Mouse (Mus musculus): ENCODE results near the gene Uggt2. TPM values are rescaled to one million over a fixed set of nuclear protein-coding genes. Genes with fewer than 3 reads are reported as not detected.

Uggt2 gene
- total RNA-seq (2015) (0.58 and 1.6 TPM in 2 replicates), total RNA-seq (2017) (1.2 and 2.2 TPM in 2 replicates)

DNA sequence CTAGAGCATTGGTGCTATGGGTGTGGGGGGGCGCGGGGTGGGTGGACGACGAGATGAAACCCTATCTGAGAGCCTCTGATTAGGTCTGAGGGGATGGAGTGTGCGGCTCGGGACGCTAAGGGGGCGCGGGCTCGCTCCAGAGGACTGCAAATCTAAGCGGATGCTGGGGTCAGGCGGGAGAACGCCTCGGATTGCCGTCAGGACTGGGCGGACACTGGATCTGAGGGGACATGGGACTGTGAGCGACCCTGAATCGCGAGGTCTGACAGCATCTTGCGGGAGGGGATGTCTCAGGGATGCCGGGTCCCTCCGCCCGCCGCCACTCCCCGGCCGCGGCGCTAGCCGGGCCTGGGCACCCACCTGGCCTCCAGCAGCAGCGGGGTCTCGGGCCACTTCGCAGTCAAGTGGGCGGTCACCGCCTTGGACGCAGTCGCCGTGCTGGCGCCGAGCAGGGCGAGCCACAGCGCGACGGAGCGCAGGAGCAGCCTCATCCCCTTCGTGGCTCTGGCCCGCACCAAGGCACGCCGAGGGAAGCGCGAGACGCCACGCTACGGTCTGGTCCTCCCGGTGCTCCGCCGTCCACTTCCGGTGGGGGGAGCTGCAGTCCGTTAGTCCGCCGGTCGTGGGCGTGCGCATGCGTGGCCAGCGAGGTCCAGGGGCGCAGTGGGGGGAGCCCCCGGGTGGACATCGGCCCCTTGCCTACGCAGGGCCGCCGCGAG is at the start of gene Uggt2:
Gene Uggt2 (minus strand): TSS at position 580 of the 719 bp plus-strand sequence.
- peak; percentile 24 for ATAC-seq (ENCODE audit: poor library complexity, severe bottlenecking)

- no peak for ATAC-seq (ENCODE audit: poor library complexity, severe bottlenecking)
Observed at GRCm38 (mm10) chr14:119139381-119139950, 40.2 kb upstream of the Uggt2 start.

DNA sequence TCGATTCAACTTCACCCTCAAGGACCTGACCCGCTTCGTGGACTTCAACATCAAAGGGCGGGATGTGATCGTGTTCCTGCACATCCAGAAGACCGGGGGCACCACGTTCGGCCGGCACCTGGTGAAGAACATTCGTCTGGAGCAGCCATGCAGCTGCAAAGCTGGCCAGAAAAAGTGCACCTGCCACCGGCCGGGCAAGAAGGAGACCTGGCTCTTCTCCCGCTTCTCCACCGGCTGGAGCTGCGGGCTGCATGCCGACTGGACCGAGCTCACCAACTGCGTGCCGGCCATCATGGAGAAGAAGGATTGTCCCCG is 39.5 kb upstream of the Uggt2 start:
- ATAC-seq (ENCODE audit: poor library complexity, severe bottlenecking) = no peak

GRCm38 (mm10) chr14:119137906-119138785 is 38.9 kb upstream of the Uggt2 start, which contains the start of gene Hs6st3:
Hs6st3 (plus strand) TSS chr14:119138341.
- ATAC-seq (ENCODE audit: poor library complexity, severe bottlenecking) = no peak

- ATAC-seq (ENCODE audit: poor library complexity, severe bottlenecking) = no peak
Observed at GRCm38 (mm10) chr14:119137512-119137905, 38.3 kb upstream of the Uggt2 start.

GRCm38 (mm10) chr14:119127330-119127729 is 28.1 kb upstream of the Uggt2 start:
- ATAC-seq (ENCODE audit: poor library complexity, severe bottlenecking) = no peak

DNA sequence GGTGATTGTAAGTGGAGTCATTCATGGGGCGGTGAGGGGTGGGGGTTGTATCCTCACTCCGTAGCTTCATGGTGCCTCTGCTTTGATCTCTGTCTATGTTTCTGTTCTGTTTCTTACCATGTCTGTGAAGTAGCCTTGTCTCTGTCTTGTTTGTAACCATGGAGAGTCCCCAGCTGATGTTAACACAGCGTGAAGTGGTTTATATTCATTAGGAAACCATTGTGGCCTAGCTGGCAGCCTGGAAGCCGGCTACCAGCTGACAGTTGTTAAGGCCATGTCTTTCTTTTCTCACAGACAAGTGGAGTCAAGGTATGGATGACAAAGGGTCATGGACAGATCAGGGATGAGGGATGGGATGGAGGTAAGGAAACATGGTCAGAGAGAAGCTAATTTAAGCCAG is 26.6 kb upstream of the Uggt2 start:
- no peak for ATAC-seq (ENCODE audit: poor library complexity, severe bottlenecking)

DNA sequence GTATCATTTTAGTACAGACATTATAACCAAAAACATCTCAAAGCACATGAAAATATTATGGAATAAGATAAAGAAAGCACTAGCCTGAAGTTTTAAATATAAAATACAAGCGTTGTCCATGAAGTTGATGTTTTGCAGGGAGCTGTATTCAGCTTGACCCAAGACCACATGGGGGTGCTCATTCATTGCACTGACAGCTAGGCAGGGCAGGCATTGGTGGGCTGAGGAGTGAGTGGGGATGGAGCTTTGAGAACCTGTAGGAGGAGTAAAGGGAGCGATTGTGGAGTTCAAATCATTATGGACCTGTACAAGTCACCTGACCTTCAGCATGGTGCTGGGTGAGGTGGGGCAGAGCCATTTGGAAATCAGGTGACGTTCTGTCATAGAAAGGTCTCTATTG is 24.8 kb upstream of the Uggt2 start:
- ATAC-seq (ENCODE audit: poor library complexity, severe bottlenecking) = no peak

DNA sequence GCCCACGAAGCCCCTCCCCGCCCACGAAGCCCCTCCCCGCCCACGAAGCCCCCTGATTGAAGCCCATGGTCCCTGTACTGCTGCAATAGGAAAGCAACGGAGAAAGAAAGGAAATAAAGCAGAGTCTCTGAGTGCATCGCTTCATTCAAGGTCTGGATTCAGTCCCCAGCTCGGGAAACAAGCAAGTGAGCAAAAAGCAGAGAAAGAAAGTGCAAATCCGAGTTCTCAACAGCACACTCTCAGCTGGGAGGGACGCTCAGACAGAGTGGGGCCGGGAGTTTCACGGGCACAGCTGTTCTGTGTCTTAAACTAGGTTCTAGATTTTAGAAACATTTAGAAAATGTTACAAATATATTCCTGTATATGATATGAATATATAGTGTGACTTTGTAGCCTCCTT is 24.4 kb upstream of the Uggt2 start:
- ATAC-seq (ENCODE audit: poor library complexity, severe bottlenecking) = no peak

DNA sequence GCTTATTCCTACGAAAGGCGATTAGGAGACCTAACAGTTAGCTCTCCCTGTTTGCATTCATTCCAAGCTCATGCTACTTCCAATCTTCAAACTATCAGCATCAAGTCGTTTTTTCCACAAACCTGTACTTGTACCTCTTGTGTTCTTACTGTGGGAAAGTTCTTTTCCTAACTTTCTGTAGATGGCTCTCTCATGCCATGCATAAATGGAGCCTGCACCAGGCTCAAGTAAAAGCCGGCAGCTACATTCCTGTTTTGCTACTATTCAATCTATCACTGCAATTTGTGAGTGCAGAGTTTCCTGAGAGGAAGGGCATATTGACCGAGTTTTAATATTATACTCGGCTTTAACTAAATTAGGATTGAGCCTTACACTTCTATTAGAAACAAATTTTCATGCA is 13.3 kb upstream of the Uggt2 start:
- ATAC-seq (ENCODE audit: poor library complexity, severe bottlenecking) = no peak

DNA sequence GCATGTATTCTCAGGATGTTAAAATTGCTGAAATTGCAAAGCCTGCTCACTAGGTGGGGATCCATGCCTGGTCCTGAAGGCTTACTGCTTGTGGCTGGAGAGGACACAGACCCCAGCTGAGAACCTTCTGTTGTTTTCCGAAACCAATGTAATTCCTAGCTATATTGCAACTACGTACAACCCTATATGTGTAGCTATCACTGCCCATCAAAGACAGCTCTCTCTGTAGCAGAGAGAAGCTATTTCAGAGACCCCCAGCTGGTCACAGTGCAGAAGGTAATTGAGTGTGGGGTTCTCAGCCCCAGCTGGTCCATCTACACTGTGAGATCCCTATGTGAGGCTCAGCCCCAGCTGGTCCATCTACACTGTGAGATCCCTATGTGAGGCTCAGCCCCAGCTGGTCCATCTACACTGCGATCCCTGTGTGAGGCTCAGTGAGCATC is 10.6 kb upstream of the Uggt2 start:
- no peak for ATAC-seq (ENCODE audit: poor library complexity, severe bottlenecking)

DNA sequence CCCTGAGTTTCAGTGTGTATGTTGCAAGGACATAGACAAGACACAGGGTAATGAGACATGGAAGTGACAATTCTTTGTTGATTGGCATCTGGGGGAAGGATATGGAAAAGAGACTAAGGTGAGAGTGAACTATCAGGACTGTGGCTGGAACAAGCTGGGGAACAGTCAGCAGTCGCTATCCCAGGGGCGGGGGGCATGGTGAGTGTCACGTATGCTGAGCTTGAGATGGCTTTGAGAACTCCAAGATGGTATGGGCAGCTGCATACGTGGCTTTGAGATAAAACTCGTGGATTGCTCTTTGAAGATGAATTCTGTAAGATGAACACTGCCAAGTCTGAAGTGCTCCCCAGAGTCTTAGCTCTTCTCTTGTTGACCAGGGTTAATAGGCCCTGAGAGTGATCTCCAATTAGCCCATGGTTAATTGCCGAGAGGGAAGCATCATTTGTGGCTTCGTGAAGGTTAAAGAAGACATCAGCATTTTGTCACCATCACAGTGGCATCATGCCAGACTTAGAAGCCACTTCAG is 9.6 kb upstream of the Uggt2 start:
- ATAC-seq (ENCODE audit: poor library complexity, severe bottlenecking) = no peak

DNA sequence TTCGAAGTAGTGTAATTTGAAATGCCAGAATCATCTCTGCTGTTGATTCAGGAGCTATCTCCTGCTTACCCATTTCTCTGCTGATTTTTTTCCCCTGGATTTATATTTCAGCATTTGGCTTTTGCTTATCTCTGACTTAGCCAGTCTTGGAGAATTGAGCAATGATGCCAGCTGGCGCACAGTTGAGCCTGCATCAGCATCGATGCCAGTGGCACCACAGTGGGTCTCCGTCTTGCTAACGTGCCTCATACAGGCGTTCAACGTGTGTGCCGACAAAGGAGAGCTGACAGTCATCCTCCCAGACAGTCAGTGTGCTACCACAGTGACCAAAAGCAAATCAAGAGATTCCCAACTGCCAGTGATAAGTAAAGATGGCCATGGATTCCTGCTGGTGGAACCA is 8.4 kb upstream of the Uggt2 start:
- no peak for ATAC-seq (ENCODE audit: poor library complexity, severe bottlenecking)

DNA sequence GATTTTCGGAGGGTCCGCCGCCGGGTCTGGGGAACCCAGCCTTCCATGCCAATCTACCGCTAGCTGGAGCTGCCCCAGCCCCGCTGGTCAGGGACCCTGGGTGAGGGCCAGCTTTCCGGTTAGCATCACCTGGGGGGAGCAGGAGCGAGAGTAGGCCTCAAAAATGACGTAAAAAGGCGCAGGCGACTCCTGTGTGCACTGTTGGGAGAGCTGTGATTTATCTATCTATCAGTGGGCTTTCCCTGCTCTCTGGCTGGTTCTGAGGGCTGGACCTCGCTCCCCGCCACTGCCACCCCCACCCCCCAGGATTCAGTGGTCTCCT is 301 bp upstream of the Uggt2 start:
- ATAC-seq (ENCODE audit: poor library complexity, severe bottlenecking) = no peak

DNA sequence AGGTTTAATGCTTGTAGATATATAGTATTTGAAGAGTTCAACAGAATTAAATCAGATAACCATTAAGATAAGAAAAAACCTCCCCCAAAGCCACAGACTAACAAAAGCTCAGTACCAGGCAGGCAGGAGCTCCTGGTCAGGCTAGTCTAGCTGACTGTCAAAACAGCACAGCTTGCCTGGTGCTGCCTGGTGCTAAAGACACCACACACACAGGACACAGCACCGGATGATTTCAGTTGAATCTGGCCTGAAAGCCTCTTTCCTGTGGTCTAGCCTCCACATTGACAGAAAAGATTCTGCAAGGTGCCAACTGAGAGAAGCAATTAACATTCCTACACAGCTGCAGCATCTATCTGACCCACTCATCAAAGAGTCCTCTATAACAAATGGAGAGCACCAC is 37.4 kb downstream of the Uggt2 start:
- ATAC-seq (ENCODE audit: poor library complexity, severe bottlenecking) = no peak

GRCm38 (mm10) chr14:119060682-119061081 is 38.5 kb downstream of the Uggt2 start:
- no peak for ATAC-seq (ENCODE audit: poor library complexity, severe bottlenecking)

- peak; percentile 58 for ATAC-seq (ENCODE audit: poor library complexity, severe bottlenecking)
Observed at GRCm38 (mm10) chr14:119057014-119057413, 42.2 kb downstream of the Uggt2 start.

DNA sequence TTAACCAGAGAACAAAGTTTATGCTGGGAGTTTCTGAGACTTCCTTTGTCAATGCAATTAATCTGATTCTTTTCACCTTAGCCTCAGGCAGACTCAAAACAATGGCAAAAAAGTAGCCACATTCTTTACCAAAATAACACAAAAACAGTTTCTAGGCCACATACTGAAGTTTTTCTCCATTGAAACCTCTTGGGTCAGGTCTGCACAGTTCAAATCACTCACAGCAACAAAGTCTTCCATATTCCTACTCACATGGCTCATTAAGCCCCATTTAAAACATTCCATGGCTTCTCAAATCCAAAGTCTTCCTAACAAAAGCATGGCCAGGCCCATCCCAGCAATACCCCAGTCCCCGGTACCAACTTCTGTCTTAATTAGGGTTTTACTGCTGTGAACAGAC is 46.3 kb downstream of the Uggt2 start:
- ATAC-seq (ENCODE audit: poor library complexity, severe bottlenecking) = no peak

GRCm38 (mm10) chr14:119052361-119052760 is 46.9 kb downstream of the Uggt2 start:
- peak; percentile 89 for ATAC-seq (ENCODE audit: poor library complexity, severe bottlenecking)

GRCm38 (mm10) chr14:119043765-119044164 is 55.5 kb downstream of the Uggt2 start:
- ATAC-seq (ENCODE audit: poor library complexity, severe bottlenecking) = peak; percentile 45; the same call in 1 of the 2 replicates

DNA sequence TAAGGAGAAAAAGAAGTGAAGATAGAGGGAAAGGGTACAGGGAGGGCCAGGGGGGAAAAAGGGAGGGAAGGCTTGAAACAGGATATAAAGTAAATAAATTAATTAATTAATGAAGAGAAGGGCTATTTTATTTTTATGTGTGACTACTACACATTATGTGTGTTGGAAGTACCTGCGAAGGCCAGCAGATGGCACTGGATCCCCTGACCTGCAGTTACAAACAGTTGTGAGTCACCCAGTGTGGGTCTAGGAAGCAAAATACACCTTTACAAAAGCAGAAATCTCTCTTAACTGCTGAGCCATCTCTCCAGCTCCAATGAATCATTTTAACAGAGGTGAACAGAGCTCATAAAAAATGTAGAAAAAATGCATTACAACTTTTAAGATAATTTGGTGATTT is 59.0 kb downstream of the Uggt2 start:
- peak; percentile 83 for ATAC-seq (ENCODE audit: poor library complexity, severe bottlenecking)

DNA sequence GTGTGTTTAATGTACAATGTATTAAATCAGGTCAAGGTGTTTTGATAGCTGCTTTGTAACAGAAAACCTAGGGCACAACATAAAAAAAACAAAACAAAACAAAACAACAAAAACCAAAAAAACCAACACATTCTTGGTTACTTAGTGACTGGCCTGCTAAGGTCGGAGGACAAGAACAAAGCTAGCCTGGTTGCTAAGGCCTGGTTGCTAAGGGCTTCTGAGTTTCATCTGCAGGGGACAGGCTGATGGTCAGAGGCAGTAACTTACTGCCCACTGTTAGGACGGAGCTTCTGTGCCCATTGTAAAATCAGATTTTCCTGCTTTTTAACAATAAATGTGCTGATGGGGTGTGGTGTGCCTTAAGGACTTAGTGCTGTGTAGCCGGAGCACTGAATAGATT is 61.5 kb downstream of the Uggt2 start:
- no peak for ATAC-seq (ENCODE audit: poor library complexity, severe bottlenecking)

All from megakaryocyte, adult 5-6 weeks (primary cell).